Mouse (Mus musculus): ENCODE measurements around the gene Ndufaf2. TPM values are rescaled to one million over a fixed set of nuclear protein-coding genes. Genes with fewer than 3 reads are reported as not detected.

Ndufaf2 gene
- polyA plus RNA-seq, 1 experiment from 2014 or later = 35.7 TPM

DNA sequence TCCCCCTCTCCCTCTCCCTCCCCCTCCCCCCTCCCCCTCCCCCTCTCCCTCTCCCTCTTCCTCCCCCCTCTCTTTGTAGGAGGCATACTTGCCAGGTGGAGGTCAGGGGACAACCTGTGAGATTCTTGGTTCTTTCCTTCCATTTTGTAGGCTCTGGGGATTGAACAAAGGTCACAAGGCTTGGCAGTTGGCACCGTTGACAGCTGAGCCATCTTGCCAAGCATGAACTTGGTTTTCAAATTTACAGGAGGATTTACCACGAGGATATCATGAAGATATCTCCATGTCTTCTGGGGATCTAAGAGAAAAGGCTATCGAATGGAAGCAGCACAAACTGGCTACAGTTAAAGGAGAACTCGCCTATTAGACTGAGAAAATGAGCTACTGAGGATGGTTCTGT lies 196.9 kb downstream of the Ndufaf2 start:
- Histone ChIP-seq H3K9ac (replicated peaks; ENCODE audit: low read depth) (no peak overlapping the region), H3K4me3 (ENCODE audit: low read depth, low read length) (no peak overlapping the region), H3K4me1 (ENCODE audit: insufficient read depth, low read depth, low read length) (no peaks in the 10 kb centered on the region), H3K4me2 (replicated peaks; ENCODE audit: low read depth, low read length) (no peak overlapping the region), H3K36me3 (ENCODE audit: insufficient read depth, low read length) (no peaks in the 10 kb centered on the region), H3K9me3 (ENCODE audit: low read length) (no peaks in the 10 kb centered on the region), H3K27me3 (replicated peaks; ENCODE audit: insufficient read depth, low read length) (no peaks in the 10 kb centered on the region), H3K27ac (ENCODE audit: low read length) (0 out of 2 replicates have a peak overlapping the region, but pooled peaks have one; percentile 4)
- no peak for ATAC-seq
- TF ChIP-seq EP300 (IDR thresholded peaks at IDR 0.05) = no peak
- TF ChIP-seq CTCF (IDR thresholded peaks at IDR 0.05) = no peak
- WGBS = 59% methylated on average over 4 of the region's 4 CpGs
- no peak for DNase-seq (ENCODE audit: low spot score)

DNA sequence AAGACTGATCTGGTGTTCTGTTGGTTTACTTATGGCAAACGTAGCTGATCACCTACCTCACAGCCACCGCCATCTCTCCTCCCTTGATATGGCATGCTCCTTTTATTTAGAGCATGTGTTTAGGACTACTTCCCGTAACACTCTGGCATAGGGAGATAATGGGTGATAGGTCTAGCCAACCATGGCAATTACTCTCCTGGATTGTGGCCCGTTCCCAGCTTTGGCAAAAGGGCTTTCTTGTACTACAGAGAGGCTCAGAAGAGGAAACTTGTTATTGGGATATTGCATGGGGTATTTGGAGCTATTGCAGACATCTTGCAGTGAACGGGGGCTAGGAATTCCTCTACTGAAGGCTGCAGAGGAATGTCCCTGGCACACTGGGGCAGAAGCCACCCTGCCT lies 197.9 kb downstream of the Ndufaf2 start:
- no peak for ATAC-seq
- 96% methylated on average over 5 of the region's 5 CpGs for WGBS
- no peak for DNase-seq (ENCODE audit: low spot score)
- Histone ChIP-seq H3K9me3 (ENCODE audit: low read length) (no peaks in the 10 kb centered on the region), H3K36me3 (ENCODE audit: insufficient read depth, low read length) (no peaks in the 10 kb centered on the region), H3K4me1 (ENCODE audit: insufficient read depth, low read depth, low read length) (no peaks in the 10 kb centered on the region), H3K27ac (ENCODE audit: low read length) (no peak overlapping the region), H3K27me3 (replicated peaks; ENCODE audit: insufficient read depth, low read length) (no peaks in the 10 kb centered on the region), H3K4me3 (ENCODE audit: low read depth, low read length) (no peak overlapping the region), H3K4me2 (replicated peaks; ENCODE audit: low read depth, low read length) (no peak overlapping the region), H3K9ac (replicated peaks; ENCODE audit: low read depth) (no peak overlapping the region)
- no peak for TF ChIP-seq EP300 (IDR thresholded peaks at IDR 0.05)
- no peak for TF ChIP-seq CTCF (IDR thresholded peaks at IDR 0.05)

DNA sequence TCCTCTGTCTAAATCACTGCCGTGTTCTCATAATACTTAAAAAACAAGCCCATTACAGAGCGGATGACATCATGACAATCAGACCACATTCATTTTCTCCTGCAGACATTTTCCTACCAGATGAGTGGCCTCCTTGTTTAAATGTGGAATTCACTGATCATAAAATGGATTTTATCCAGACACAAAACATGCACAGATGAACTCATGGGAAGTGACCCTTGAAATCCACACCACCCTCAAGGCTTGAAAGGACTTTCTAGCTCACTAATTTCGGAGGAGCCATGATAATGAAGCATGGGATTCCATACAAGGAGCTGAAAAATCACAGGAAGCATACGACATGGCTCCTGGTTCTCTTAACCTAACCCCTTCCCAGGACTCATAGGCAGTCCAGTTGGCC lies 198.5 kb downstream of the Ndufaf2 start:
- no peak for TF ChIP-seq CTCF (IDR thresholded peaks at IDR 0.05)
- TF ChIP-seq EP300 (IDR thresholded peaks at IDR 0.05) = no peak
- Histone ChIP-seq H3K36me3 (ENCODE audit: insufficient read depth, low read length) (no peaks in the 10 kb centered on the region), H3K27me3 (replicated peaks; ENCODE audit: insufficient read depth, low read length) (no peaks in the 10 kb centered on the region), H3K27ac (ENCODE audit: low read length) (no peak overlapping the region), H3K9me3 (ENCODE audit: low read length) (no peaks in the 10 kb centered on the region), H3K9ac (replicated peaks; ENCODE audit: low read depth) (no peak overlapping the region), H3K4me3 (ENCODE audit: low read depth, low read length) (no peak overlapping the region), H3K4me1 (ENCODE audit: insufficient read depth, low read depth, low read length) (no peaks in the 10 kb centered on the region), H3K4me2 (replicated peaks; ENCODE audit: low read depth, low read length) (no peak overlapping the region)
- WGBS = 86% methylated on average over 4 of the region's 4 CpGs
- ATAC-seq = no peak
- no peak for DNase-seq (ENCODE audit: low spot score)

- H3K4me1 ChIP-seq (ENCODE audit: insufficient read depth, low read depth, low read length) = peaks cover 8% of the 10 kb centered on the region; the same call in 1 of the 2 replicates
- no peaks in the 10 kb centered on the region for H3K27me3 ChIP-seq (replicated peaks; ENCODE audit: insufficient read depth, low read length)
- H3K27ac ChIP-seq (ENCODE audit: low read length) = no peak overlapping the region
- no peak overlapping the region for H3K4me2 ChIP-seq (replicated peaks; ENCODE audit: low read depth, low read length)
- H3K9me3 ChIP-seq (ENCODE audit: low read length) = no peaks in the 10 kb centered on the region
- no peaks in the 10 kb centered on the region for H3K36me3 ChIP-seq (ENCODE audit: insufficient read depth, low read length)
- no peak overlapping the region for H3K4me3 ChIP-seq (ENCODE audit: low read depth, low read length)
- ATAC-seq (no peak), DNase-seq (ENCODE audit: low spot score) (no peak)
- TF ChIP-seq CTCF (IDR thresholded peaks at IDR 0.05) (0 out of 2 replicates have a peak, but pooled peaks have one; percentile 3), EP300 (IDR thresholded peaks at IDR 0.05) (no peak)
- 43% methylated on average over 3 of the region's 3 CpGs for WGBS
- H3K9ac ChIP-seq (replicated peaks; ENCODE audit: low read depth) = no peak overlapping the region
These were observed 202.2 kb downstream of the Ndufaf2 start for GRCm38 (mm10) chr13:107956246-107956645.

DNA sequence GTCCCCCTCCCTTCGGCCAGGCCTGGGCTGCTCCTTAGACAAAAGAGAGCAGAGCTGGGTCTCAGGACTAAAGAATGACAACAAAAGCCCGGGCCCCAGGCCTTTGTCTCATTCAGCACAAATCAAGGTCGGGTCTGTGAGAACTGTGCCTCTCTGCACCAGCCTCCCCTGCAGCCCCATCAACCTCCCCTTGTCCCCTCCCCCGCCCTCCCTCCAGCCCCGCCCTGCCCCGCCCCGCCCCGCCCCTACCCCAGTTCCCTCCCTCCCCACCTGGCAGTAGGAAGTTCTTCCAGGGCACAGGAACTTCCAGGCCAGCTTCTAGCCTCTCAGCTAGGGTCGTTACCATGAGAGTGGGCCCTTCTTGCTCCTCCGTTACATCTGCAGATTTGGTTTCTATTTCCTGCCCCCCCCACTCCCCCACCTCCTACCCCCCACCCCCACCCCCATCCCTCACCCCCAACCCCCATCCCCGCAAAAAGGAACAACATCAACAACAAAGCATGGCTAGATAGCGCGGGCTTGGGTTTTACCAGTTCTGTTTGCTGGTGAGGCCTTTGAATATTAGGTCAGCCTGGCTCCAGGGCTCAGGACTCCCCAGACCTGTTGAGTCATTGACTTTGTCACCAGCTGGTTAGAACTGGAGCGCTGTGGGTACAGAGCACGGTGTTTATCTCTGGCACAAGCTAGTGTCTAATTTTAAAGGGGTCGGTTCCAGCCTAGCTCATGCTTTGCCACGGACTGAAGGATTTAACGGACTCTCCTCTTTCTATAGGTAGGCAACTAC lies 202.9 kb downstream of the Ndufaf2 start:
- ATAC-seq (peak; percentile 55; the same call in 1 of the 2 replicates), DNase-seq (ENCODE audit: low spot score) (peak; percentile 45)
- H3K9ac ChIP-seq (replicated peaks; ENCODE audit: low read depth) = no peak overlapping the region
- H3K4me2 ChIP-seq (replicated peaks; ENCODE audit: low read depth, low read length) = no peak overlapping the region
- H3K27me3 ChIP-seq (replicated peaks; ENCODE audit: insufficient read depth, low read length) = no peaks in the 10 kb centered on the region
- no peak for TF ChIP-seq CTCF (IDR thresholded peaks at IDR 0.05)
- TF ChIP-seq EP300 (IDR thresholded peaks at IDR 0.05) = no peak
- H3K4me1 ChIP-seq (ENCODE audit: insufficient read depth, low read depth, low read length) = peaks cover 8% of the 10 kb centered on the region; the same call in 1 of the 2 replicates
- WGBS = 27% methylated on average over 14 of the region's 18 CpGs
- H3K9me3 ChIP-seq (ENCODE audit: low read length) = no peaks in the 10 kb centered on the region
- no peak overlapping the region for H3K27ac ChIP-seq (ENCODE audit: low read length)
- no peak overlapping the region for H3K4me3 ChIP-seq (ENCODE audit: low read depth, low read length)
- no peaks in the 10 kb centered on the region for H3K36me3 ChIP-seq (ENCODE audit: insufficient read depth, low read length)

DNA sequence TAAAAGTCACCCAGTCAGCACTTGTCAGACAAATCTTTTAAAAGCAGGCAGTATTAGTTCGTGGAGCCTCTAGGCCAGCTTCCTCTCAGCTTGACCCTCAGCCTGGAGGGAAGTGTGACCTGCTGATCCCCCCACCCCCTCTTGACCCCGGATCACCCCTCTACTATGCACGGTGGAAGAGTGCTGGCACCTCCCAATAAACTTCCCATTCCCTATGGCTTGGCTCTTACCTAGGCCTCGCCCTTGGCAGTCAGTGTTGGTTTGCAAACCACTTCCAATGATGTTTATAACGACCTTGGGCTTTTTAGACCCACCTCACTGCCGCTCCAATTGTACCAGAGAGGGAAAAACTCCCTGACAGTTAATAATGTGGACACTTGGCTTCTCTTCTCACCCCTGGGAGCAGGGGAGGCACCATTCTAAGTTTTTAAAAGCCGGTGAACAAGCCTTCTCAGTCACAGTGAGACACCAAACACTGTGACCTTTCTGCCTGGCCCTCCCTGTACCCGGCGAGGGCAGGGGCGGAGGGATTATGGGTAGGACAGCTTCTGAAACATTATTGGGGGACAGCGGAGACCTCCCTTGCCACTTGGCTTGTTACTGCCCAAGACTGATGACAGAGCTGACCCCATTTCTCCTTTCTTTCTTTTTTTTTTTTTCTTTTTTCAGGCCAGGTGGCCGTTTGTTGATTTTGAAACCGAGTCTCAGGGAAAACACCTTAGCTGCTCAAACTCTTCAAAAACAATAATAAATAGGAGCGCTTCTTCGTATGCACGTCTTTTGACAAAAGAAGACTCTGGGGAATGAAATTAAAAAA lies 203.8 kb downstream of the Ndufaf2 start:
- Histone ChIP-seq H3K9me3 (ENCODE audit: low read length) (no peaks in the 10 kb centered on the region), H3K4me3 (ENCODE audit: low read depth, low read length) (no peak overlapping the region), H3K27ac (ENCODE audit: low read length) (peak overlapping the region; percentile 1; the same call in 1 of the 2 replicates), H3K9ac (replicated peaks; ENCODE audit: low read depth) (no peak overlapping the region), H3K36me3 (ENCODE audit: insufficient read depth, low read length) (no peaks in the 10 kb centered on the region), H3K27me3 (replicated peaks; ENCODE audit: insufficient read depth, low read length) (no peaks in the 10 kb centered on the region), H3K4me1 (ENCODE audit: insufficient read depth, low read depth, low read length) (peaks cover 8% of the 10 kb centered on the region; the same call in 1 of the 2 replicates), H3K4me2 (replicated peaks; ENCODE audit: low read depth, low read length) (no peak overlapping the region)
- peak; percentile 40; the same call in 1 of the 2 replicates for ATAC-seq
- no peak for TF ChIP-seq CTCF (IDR thresholded peaks at IDR 0.05)
- TF ChIP-seq EP300 (IDR thresholded peaks at IDR 0.05) = no peak
- no peak for DNase-seq (ENCODE audit: low spot score)
- 40% methylated on average over 16 of the region's 16 CpGs for WGBS

Data from lung, postnatal 0 days (tissue).